Mouse (Mus musculus) brown adipose tissue, adult 24 weeks (tissue): ENCODE measurements around the gene Mecom. TPM values are rescaled to one million over a fixed set of nuclear protein-coding genes. Genes with fewer than 3 reads are reported as not detected.
A peak's percentile ranks its signal among the peaks of the same experiment; 100 is the strongest.
"Not testable (repeated sequence)": the region's sequence is repeated elsewhere in the genome, so short reads cannot be mapped to it uniquely, and the experiment has no call there.

Experiments used
- H3K27ac ChIP-seq: fragments of 200-500 bp; replicated peaks from 2 replicates; pipeline ENCODE4 v1.5.1; 2012; ENCODE audit warnings: low read depth, mild to moderate bottlenecking, low read length
- H3K4me1 ChIP-seq: fragments of 200-500 bp; 2 replicates; pipeline ENCODE4 v1.6.1; 2012; ENCODE audit warnings: low read length, mixed read lengths; ENCODE audit not compliant: control insufficient read depth, insufficient read depth, insufficient read length
- H3K4me3 ChIP-seq: fragments of 200-500 bp; 2 replicates; pipeline ENCODE4 v1.5.1; 2012; ENCODE audit warnings: low read depth, mild to moderate bottlenecking, low read length, moderate library complexity; ENCODE audit not compliant: insufficient read depth
- polyA plus RNA-seq: library from polyadenylated mRNA; stranded (reverse); fragments of >200 nt; gene quantifications from 2 replicates; pipeline ENCODE4 v1.2.4, GENCODE M21; 2012; ENCODE audit not compliant: missing spikeins, insufficient read depth, insufficient read length

Mecom gene
- polyA plus RNA-seq, 1 experiment, result 9.2 TPM

GRCm38 (mm10) chr3:30255828-30256227 lies 292.0 kb downstream of the Mecom start:
- Histone ChIP-seq H3K27ac (no peak overlapping the region), H3K4me3 (no peak overlapping the region)

DNA sequence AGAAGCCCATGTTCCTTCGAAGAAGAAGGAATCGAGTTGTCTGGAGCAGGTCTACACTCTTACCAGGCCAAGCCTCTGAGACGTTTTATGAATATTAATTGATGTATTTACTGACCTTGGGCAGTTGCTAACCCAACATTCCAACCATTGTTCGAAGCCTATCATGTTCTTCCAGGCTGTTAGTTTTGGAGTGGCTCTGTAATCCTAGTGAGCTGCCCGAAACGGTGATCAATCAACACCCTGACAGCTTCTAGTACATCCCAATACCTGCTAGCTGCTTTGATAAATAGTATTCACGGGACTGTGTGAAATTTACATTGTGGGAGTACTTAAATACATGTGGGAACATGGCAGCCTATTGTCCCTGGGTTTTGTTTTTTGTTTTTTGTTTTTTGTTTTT lies 293.4 kb downstream of the Mecom start:
- Histone ChIP-seq H3K4me1 (no peaks in the 10 kb centered on the region), H3K4me3 (no peak overlapping the region), H3K27ac (no peak overlapping the region)

More at GRCm38 (mm10) chr3:30255828-30256227, 292.0 kb downstream of the Mecom start:
- H3K4me1 ChIP-seq, result no peaks in the 10 kb centered on the region

DNA sequence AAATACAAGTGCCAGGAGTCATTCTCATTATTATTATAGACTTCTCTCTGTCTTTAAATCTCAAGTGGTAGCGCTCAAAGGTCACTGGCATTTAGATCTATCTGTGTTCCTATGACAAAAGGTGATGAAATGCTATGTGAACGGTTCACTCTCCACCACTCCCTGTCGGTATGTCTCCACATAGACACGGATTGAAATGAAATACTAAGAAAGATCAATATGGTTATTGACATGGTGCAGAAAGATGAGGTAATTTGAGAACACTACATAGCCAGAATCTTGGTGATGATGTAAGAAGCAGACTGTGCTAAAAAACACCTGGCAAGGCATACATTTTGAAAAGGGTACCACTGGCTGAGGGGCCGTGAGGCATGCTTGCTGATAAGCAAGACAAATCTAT lies 294.1 kb downstream of the Mecom start:
- no peak overlapping the region for H3K4me3 ChIP-seq
- H3K4me1 ChIP-seq, result no peaks in the 10 kb centered on the region
- H3K27ac ChIP-seq, result no peak overlapping the region

DNA sequence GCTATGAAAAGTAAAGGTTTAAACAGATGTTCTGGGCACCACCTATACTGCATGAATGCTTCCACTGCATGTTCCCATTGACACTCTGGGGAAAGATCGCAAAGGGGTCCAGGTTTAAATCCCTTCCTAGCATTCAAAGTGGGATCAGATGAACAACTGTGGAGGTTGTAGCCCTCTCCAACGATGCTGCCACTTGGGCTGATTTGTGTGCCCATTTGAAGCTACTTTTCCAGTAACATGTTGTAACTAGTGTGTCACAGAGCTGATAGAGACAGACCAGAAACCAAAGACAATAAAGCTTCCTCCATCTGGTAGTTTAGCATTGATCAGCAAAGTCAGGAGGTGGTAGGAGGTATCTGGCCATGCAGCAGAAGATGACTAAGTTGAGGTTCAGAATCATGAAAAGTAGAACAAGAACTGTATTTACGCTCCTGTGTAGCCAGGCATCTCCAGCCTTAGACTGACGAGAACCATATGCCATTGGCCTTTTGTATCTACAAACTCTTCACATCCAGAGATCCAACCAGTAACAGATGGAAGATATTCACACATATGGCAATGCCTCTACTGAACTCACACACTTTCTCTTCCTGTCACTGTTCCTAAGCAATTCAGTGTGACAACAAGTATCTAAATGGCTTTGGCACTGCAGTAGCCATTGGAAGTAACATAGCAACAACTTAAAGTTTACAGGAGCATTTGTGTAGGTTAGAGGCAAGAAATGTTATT lies 299.0 kb downstream of the Mecom start:
- no peak overlapping the region for H3K4me3 ChIP-seq
- no peak overlapping the region for H3K27ac ChIP-seq
- peaks cover 20% of the 10 kb centered on the region for H3K4me1 ChIP-seq

DNA sequence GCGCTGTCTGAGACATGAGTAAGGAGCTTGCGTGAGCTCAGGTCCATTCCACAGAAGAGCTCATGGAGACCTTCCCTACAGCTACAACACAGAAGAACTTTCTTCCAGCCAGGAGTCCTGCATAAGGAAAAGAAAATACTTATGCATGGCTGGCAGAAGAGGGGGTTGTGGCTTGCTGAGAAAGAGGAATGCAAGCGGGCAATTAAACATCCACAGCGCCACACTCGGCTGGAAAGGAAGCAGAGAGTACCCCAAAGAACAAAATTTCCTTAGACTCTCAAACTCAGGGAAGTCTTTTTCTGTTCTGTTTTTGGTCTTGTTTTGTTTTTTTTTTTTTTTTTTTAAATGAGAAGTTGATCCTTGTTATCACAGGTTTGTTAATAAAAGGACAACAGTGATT lies 300.6 kb downstream of the Mecom start:
- peaks cover 22% of the 10 kb centered on the region for H3K4me1 ChIP-seq
- H3K27ac ChIP-seq, result no peak overlapping the region
- H3K4me3 ChIP-seq, result no peak overlapping the region

DNA sequence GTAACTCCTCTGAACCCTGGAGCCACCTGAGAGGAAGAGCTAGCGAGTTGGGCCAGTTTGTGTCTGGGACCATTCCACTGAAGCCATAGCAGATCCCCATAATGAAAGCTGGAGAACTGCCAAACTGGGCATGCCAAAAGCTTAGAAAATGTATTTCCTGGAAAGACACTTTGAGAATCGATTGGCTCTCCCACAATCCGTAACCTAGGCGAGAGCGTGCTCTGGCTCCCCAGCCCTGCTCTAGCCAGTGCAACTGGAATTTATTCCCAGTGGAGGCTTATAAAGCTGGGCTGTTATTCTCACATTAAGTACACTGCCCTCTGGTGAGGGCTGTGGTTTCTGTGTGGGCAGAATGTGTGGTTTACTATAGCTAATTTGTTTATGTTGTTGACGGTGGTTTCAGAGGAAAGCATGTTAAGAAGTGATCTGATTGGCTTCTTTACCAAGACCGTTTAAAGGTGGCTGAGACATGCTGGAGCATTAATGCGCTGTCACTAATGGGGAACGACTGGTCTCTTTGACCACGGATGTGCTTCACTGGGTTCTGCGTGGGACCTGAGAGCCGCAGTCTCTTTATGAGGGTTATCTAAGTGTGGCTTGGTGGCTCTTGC lies 301.3 kb downstream of the Mecom start:
- H3K4me3 ChIP-seq, result no peak overlapping the region
- H3K27ac ChIP-seq, result peak overlapping the region; percentile 46; the same call in 1 of the 2 replicates

GRCm38 (mm10) chr3:30245950-30246349 lies 301.9 kb downstream of the Mecom start:
- peaks cover 22% of the 10 kb centered on the region for H3K4me1 ChIP-seq
- H3K4me3 ChIP-seq, result no peak overlapping the region
- peak overlapping the region; percentile 46; the same call in 1 of the 2 replicates for H3K27ac ChIP-seq

More for the DNA sequence above, 301.3 kb downstream of the Mecom start:
- peaks cover 22% of the 10 kb centered on the region for H3K4me1 ChIP-seq

DNA sequence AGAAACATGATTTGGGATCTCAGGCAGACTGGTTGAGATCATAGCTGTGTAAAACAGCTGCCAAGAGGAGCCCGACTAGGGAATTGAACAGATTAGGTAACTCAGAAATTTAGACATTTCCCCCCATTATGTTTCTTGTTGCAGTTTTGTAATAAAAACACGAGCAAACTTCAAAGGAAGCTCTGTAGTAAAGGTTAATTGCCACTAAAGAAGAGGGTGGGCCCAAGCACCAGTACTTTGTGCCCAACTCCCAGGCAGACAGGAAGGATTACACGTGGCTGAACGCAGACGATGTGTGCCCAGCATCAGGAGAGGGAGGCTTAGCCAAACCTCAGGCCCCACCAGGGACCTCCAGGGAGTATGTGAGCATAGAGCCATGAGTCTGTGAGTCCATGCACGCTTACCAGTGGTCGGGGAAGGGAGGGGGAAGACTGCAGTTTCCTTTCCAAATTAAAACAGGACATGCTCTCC lies 303.4 kb downstream of the Mecom start:
- H3K4me3 ChIP-seq, result no peak overlapping the region; the same call in 1 of the 2 replicates
- peaks cover 22% of the 10 kb centered on the region for H3K4me1 ChIP-seq
- H3K27ac ChIP-seq, result peak overlapping the region; percentile 70

DNA sequence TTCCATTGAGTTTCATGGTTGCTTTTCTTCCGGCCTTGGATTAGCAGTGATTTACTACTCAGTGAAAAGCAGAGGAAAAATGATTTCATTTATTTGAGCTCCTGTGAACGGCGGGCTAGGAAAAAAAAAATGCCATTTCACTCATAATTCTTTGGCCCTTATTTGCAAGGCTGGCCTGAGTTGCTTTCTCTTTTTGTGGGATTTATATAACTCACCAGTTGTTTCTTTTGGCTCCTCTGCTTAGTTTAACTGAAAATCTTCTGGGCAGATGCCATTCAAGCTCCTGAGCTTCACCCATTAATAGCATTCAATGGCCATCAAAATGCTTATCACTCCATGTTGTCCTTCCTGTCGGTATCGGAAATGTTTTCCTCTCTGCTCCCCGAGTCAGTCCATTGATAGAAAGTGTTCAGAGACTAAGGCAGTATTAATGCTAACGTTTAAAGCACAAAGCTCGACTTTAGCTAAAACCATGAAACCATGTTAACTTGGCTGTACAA lies 304.0 kb downstream of the Mecom start:
- H3K4me3 ChIP-seq, result 0 out of 2 replicates have a peak overlapping the region, but pooled peaks have one; percentile 1
- peak overlapping the region; percentile 53 for H3K27ac ChIP-seq
- H3K4me1 ChIP-seq, result peaks cover 22% of the 10 kb centered on the region

DNA sequence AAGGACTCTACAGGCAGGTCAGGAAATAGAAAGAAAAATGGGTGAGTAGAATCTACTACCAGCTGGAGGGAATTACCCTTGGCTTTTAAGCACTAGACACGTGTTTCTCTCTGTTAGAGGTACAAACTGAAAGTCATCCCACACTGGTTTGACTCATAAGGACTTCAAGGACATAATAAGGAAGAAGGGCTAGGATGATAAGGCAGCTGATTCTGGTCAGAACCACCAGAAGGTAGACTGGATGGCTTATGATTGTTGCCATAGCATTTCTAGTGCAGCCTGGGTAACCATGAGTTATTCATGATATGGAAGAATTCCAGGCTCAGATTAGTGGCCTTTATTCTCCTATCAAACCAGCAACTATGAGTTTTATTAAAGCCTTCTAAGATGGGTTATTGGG lies 308.4 kb downstream of the Mecom start:
- Histone ChIP-seq H3K4me1 (peaks cover 4% of the 10 kb centered on the region), H3K27ac (no peak overlapping the region), H3K4me3 (no peak overlapping the region)

DNA sequence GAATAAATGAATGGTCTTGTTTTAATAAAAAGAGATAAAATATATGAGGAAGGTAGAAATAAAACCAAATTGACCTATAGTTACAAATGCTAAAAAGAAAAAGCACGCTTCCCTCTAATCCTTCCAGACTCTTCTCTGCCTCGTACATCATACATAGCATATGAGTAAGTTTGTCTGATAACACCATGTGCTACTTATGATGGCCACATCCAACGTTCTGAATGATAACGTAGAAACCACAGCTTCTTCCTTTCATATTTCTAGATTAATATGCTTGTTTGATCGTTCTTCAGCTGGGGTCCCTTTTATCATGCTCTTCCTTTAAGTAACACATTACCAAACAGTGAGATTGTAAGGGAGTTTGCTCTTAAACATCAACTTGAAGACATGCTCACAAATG lies 310.3 kb downstream of the Mecom start:
- Histone ChIP-seq H3K4me3 (no peak overlapping the region), H3K27ac (no peak overlapping the region)

GRCm38 (mm10) chr3:30234018-30234417 lies 313.8 kb downstream of the Mecom start:
- H3K27ac ChIP-seq, result no peak overlapping the region
- H3K4me3 ChIP-seq, result no peak overlapping the region

More for the DNA sequence above, 310.3 kb downstream of the Mecom start:
- H3K4me1 ChIP-seq, result no peaks in the 10 kb centered on the region

DNA sequence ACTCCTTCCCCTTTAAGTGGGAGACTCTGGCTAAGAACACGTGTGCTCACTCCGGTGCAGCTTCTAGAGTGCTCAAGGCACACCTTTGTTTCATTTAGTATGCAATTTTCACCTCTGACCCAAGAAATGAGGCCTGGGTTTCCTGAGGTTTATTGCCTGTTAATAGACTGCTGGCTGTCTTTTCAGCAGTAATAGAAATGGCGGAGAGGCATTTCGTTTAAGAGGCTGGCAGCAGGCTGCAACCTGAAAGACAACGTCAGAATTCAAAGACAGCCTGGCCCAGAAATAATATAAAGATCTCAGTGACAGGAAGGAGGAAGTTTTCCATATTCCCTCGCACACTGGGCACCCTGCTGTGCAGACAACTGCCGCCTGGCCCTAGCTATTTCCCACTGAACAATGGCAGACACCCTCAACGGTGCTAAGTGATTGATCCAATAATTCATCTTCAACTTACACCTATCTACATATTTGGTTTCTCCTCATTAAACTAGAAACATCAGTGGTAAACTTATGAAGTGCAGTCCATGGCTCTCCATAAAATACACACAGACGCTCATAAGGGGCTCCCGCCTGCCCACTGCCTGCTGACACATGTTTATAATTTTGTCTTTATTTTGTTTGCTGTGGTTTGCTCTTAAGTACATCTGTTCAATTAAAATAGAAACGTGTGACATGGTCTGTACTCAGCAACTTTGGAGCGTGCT lies 319.7 kb downstream of the Mecom start:
- no peaks in the 10 kb centered on the region for H3K4me1 ChIP-seq
- H3K4me3 ChIP-seq, result no peak overlapping the region
- no peak overlapping the region for H3K27ac ChIP-seq

More at GRCm38 (mm10) chr3:30234018-30234417, 313.8 kb downstream of the Mecom start:
- no peaks in the 10 kb centered on the region for H3K4me1 ChIP-seq

DNA sequence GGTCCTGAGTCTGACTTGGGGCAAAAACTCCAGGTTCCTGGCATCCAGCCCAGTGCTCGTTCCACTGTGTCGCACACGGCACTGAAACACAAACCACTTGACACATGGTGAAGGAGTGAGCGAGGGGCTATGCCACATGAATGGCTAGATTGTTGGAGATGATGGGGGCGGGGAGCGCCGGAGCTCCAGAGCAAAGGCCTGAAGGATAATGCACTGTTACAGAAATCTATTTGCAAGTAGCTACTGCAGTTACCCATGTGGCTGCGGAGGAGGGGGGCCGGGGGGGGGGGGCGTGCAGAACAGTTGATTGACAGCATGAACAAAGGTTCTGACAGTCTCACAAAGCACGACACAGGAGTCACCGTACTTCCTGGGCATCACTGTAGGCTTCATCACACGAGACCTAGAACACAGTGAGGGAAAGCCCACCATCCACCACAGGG lies 320.9 kb downstream of the Mecom start:
- no peak overlapping the region for H3K27ac ChIP-seq

DNA sequence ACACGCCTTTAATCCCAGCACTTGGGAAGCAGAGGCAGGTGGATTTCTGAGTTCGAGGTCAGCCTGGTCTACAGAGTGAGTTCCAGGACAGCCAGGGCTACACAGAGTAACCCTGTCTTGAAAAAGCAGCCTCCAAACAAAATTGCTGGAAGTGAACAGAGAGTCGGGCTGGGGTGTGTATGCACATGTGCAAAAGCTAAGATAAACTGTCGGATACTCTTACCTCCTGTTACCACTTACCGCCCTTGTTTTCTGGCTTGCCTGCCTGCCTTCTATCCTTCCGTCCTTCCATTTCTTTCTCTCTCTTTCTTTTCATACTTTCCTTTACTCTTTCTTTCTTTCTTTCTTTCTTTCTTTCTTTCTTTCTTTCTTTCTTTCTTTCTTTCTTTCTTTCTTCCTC lies 322.6 kb downstream of the Mecom start:
- not testable (repeated sequence) for H3K4me1 ChIP-seq, H3K27ac ChIP-seq, H3K4me3 ChIP-seq

More for the DNA sequence above, 320.9 kb downstream of the Mecom start:
- no peak overlapping the region for H3K4me3 ChIP-seq
- no peaks in the 10 kb centered on the region for H3K4me1 ChIP-seq
